Mouse (Mus musculus) cerebellum, postnatal 10 days (tissue): ENCODE data around the gene Tchh.

Experiments
- DNase-seq, 2 experiments: peaks; one replicate each; pipeline ENCODE4 v3.0.0; 2021; ENCODE audit warnings: mixed read lengths in 2 of 2

Gene Tchh

DNA sequence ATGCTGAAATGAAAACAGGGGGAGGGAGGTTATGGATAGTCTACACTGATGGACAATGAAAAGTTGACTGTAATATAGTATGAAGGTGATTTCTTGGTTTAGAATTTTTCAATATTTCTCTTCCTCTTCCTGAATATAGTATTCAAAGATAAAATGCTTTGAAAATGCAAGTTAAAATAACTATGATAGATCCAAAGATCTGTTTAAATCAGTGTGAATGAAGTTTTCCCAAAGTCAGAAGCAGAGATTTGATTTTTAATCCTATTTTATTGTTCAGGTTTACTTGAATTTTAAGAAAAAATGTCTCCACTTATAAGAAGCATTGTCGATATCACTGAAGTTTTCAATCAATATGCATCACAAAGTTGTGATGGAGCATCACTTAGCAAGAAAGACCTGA lies at the start of gene Tchh:
TSS of gene Tchh (plus strand) at position 301 of the 400 bp plus-strand sequence.
- no peak for DNase-seq

DNA sequence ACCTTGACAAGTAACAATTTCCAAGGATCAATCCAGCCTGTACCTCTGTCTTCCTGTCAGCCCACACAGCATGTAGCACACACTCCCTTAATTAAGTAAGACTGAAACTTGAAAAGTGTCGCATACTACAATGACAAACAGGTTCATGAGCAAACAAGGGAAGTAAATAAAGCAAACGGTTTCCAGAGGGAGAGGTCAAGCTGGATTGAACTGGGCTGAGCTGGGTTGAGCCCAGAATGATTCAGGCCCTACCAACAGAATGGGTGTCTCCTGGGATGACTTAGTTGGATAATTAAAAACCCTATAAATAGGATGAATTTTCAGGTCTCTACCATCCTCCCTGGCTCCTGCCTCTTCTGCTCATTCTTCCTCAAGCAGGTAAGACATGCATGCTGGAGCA lies 48.8 kb upstream of the Tchh start, which contains the start of gene Rptn:
TSS of gene Rptn (plus strand) at position 334 of the 400 bp plus-strand sequence.
- no peak for DNase-seq

DNA sequence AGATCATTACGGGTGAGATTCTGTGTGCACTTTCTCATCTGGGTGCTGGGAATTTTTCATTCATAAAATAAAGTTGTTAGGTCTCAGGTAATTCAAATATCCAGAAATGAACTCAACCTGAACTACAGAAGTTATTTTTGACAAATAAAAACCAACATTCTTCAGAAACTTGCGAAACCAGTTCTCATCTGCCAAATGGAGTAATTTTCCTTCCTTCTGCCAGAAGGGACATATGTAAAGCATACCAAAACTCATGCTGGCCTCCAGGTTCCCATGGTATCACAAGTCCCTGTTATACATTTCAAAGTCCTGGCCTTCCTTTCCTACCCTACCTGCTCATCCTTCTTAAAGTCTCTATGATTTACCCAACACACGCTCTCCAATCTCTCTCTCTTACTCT lies 38.2 kb upstream of the Tchh start:
- no peak for DNase-seq

GRCm38 (mm10) chr3:93406992-93407391 lies 35.1 kb upstream of the Tchh start:
- DNase-seq, result peak; percentile 40 to 49

DNA sequence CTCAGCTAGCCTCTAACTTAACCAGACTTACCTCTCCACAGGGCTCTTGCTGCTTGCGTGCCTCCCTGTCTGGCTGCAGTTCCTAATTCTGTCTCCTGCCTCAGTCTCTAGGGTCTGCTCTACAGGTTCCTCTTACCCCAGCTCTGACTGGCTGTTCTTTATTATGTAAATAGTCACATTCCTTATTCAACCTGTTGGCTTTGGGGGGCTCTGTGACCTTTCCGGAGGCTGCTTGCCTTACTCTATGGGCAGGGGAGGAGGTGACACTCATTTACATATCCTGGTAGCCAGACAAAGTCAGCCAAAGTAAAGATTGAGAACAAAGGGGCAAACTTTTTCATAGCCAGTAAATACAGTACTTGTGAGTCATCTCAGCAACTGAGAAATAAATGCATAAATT lies 30.2 kb upstream of the Tchh start:
- no peak for DNase-seq

DNA sequence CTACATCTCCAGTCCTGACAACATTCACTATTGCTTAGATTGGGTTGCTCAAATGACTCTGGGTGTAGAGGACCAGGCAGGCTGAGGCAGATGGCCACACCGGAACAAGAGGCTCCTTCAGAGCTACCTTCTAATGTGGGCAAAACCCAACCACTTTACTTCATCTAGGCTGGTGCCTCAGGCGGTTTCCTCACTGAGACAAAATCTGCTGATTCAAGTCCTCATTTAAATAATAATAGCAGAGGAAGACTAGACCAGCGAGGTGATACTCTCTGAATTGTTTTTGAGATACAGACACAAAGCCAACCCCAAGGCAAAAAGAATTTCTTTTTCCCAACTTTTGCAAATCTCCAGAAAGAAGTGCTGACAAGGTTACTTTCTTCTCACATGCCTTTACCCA lies 10.5 kb upstream of the Tchh start:
- no peak for DNase-seq

- DNase-seq, result peak; percentile 26 to 30
These were observed 1.5 kb downstream of the Tchh start for GRCm38 (mm10) chr3:93443501-93444101.

- DNase-seq, result peak; percentile 53 to 72
These were observed 2.4 kb downstream of the Tchh start for GRCm38 (mm10) chr3:93444343-93445164.

GRCm38 (mm10) chr3:93445165-93445705 lies 3.1 kb downstream of the Tchh start:
- DNase-seq, result peak; percentile 15 to 16

DNA sequence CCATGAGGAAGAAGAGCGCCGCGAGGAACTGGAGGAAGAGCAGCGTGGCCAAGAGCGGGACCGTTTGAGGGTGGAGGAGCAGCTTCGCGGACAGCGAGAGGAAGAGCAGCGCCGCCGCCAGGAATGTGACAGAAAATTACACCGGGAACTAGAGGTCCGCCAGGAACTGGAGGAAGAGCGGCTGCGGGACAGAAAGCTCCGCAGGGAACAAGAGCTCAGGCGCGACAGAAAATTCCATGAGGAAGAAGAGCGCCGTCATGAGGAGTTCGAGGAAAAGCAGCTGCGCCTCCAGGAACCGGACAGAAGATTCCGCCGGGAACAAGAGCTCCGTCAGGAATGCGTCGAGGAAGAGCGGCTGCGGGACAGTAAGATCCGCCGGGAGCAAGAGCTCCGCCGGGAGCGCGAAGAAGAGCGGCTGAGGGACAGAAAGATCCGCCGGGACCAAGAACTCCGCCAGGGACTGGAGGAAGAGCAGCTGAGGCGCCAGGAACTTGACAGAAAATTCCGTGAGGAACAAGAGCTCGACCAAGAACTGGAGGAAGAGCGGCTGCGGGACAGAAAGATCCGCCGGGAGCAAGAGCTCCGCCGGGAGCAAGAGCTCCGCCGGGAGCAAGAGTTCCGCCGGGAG lies 4.1 kb downstream of the Tchh start:
- peak; percentile 30 to 48 for DNase-seq

DNA sequence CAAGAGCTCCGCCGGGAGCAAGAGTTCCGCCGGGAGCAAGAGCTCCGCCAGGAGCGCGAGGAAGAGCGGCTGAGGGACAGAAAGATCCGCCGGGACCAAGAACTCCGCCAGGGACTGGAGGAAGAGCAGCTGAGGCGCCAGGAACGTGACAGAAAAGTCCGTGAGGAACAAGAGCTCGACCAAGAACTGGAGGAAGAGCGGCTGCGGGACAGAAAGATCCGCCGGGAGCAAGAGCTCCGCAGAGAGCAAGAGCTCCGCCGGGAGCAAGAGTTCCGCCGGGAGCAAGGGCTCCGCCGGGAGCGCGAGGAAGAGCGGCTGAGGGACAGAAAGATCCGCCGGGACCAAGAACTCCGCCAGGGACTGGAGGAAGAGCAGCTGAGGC lies 4.6 kb downstream of the Tchh start:
- peak in 1 of 2 experiments; percentile 6 for DNase-seq

DNA sequence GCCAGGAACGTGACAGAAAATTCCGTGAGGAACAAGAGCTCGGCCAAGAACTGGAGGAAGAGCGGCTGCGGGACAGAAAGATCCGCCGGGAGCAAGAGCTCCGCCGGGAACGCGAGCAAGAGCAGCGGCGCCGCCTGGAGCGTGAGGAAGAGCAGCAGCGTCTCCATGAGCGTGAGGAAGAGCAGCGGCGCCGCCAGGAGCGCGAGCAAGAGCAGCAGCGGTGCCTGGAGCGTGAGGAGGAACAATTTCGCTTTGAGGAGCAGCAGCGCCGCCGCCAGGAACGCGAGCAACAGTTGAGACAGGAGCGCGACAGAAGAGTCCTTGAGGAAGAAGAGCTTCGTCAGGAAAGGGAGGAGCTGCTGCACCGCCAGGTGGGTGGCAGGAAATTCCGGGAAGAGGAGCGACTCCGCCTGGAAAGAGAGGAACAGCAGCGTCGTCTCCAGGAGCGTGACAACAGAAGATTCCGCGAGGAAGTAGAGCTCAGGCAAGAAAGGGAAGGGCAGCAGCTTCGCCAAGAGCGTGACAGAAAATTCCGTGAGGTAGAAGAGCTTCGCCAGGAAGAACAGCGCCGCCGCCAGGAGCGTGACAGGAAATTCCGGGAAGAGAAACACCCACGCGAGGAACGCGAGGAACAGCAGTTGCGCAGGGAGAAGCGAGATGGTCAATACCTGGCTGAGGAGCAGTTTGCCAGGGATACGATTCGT lies 5.2 kb downstream of the Tchh start:
- peak; percentile 65 to 70 for DNase-seq

GRCm38 (mm10) chr3:93466556-93466955 lies 24.4 kb downstream of the Tchh start:
- DNase-seq, result no peak

DNA sequence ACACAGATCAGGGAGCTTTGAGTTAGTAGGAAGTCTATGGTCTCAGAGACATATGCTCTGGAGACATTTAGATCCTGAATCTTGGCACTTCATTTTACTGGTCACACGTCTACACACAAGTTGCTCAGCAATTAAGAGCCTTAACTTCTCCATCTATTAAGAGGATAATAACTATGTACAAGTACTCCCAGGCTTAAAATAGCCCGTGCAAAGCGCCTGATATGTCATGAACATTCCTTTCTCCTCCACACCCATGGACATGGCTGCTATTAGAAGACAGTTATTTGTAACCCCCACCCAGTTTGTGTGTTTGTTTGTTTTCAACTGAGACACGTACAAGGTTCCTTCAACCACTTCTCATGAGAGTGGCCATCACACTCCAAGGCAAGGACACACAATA lies 25.0 kb downstream of the Tchh start:
- DNase-seq, result no peak

DNA sequence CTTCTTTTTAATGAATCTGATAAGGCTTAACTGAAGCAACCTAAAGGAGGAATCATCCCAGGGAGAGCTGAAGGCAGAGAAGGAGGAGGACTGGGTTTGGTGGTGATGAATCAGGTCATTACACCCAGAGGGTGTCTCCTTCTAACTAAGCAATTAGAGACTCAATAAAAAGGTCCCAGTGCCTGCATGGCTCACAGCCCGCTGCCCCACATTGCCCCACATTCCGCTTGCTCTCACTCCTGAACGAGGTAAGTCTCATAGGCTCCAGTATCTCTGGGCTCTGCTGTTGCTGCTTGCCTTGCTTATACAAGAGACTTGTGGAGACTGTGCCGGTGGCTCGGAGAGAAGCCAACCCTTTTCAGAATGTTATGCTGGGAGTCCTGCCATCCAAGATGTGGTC lies 26.4 kb downstream of the Tchh start, which contains the start of gene Tchhl1:
TSS of gene Tchhl1 (plus strand) at position 194 of the 400 bp plus-strand sequence.
- no peak for DNase-seq

DNA sequence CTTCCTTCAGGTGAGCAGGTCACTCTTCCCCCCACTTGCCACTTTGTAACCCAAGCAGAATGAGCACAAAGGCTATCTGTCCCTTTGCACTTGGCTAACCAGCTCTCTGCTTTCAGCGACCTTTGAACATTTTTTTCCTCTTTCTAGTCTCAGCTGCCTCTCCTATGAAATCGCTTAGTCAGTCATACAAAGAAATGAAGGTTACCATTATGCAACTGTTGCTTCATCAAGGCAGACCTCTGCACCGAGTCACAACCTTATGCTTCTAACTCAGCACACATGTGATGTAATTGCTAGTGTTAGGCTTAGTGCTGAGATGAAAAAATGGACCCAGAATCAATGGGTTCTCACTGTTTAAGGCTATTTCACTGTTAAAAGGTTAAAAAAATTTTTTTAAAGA lies 27.5 kb downstream of the Tchh start:
- DNase-seq, result no peak

DNA sequence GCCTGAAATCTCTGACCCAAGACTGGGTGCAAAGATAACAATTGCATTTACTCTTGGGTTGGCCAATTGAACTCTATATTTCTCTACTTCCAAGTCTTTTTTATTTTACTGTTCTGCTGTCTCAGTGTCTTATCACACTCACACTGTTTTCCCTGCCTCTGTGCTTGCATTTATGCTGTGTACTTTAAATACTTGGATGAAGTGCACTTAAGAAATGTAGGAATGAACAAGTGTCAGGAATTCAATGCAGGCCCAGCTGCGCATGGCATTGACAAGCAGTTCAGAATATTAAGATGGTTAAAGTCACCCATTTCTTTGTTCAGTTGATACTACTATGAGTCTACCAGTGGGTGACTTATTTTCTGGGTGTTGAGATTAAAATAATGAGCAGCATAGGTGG lies 37.9 kb downstream of the Tchh start:
- no peak for DNase-seq

- DNase-seq, result no peak
These were observed 40.0 kb downstream of the Tchh start for GRCm38 (mm10) chr3:93481982-93482616.

DNA sequence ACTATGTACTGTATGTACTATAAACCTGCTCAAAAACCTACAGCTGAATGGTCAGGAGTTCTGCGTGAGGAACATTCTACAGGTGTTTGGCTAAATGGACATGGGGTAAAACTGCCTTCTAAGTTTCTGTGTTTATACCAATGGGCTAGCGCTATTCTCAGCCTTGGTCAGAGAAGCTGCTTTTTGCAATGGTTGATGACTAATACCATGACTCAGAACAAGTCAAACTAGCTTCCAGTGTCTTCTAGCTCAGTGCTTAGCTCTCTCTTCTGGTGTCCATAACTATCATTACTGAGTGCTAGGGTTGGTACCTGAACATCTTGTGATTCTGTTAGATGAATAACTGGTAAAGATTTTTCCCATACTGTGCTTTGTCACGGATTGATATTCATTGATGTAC lies 43.5 kb downstream of the Tchh start:
- no peak for DNase-seq

DNA sequence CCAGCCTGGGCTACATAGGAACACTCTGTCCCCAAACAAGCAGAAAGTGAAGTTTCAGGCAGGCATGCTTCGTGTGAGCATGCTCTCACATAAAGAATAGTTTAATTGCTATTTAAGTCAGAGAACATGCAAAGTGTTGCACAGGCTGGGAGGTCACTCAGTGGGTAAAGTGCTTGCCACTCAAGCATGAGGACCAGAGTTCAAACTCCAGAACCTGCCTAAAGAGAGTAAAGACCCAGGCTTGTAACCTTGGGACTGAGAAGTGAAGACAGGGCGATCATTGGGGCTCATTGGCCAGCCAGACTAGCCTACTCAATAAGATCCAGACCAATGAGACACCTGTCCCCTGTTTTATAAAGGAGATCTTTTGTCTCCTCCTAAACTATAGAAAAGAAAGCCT lies 46.4 kb downstream of the Tchh start:
- no peak for DNase-seq

DNA sequence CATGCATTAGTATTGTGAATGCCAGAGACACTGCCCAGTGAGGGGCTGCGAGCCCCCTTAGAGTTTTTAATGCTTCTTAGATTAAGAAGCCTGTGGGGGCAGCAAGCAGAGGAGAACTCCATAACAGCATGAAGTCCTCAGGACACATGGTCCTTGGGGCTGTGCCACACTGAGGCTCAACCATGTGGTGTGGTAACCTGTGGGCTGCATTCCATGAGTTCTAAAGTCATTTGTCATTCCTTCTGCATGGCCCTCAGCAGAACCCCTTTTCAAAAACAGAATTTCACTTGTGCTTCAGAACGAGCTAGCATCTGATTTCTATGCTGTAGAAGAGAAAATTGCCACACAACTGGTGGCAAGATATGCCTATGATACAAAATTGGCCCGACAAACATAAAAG lies 50.0 kb downstream of the Tchh start:
- no peak for DNase-seq

GRCm38 (mm10) chr3:93493992-93494391 lies 51.9 kb downstream of the Tchh start:
- DNase-seq, result peak; percentile 71 to 74
